Mouse (Mus musculus): ENCODE data around the gene Ccdc92. TPM values are rescaled to one million over a fixed set of nuclear protein-coding genes. Genes with fewer than 3 reads are reported as not detected.

Gene Ccdc92
- 63.1 and 65.4 TPM in 2 replicates for polyA plus RNA-seq (2015; fragmentation: Nextera tagmentation; extraction: Ambion mirVana)

DNA sequence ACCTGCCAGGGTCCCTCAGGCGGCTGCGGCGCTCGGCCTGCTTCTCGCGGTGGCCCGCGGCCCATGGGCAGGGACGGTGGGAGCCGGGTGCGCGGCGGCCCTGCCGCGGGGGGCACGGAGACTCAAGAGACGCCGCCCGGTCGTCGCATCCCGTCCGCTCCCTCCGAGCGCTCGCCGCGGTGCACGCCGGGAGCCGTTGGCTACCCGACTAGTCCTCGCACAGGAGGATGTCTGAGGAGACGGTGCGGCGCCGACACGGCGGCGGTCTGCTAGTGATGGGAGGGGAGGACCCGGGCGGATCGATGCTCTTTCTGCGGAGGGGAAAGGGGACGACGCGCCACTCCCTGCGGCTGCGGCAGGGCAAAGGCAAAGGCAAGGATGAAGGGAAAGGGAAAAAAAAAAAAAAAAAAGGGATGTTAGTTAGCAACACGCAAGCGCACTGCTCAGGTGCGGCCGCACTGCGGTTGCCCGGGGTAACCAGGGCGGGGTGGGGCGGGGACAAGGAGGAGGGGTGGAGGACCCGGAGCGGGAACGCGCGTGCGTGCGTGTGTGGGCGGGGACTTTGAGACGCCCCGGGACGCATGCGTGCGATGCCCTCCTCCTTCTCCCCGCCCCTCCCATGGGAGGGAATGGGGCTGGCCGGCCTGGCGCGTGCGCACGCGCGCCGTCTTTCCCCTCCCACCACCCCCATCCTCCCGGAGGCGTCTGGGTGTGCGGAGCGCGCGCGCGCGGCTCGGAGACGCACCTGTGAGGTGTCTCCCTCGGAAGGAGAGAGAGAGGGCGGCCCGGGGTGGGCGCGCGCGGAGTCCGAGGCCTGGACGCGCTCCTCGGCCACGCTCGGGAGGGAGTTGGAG is at the start of gene Ccdc92, which contains the start of gene Zfp664:
TSS of gene Ccdc92 (minus strand) at position 412 of the 854 bp plus-strand sequence.
TSS of gene Zfp664 (plus strand) at position 679 of the 854 bp plus-strand sequence.

Other genes starting within 250 kb of the Ccdc92 start
- 29.5 and 29.9 TPM in 2 replicates for gene Atp6v0a2, start 233.8 kb downstream of the Ccdc92 start, polyA plus RNA-seq (2015; fragmentation: Nextera tagmentation; extraction: Ambion mirVana)
- gene Dnah10, start 137.3 kb downstream of the Ccdc92 start, polyA plus RNA-seq (2015; fragmentation: Nextera tagmentation; extraction: Ambion mirVana) = 0.12 and 0.27 TPM in 2 replicates
- 66.1 and 67.9 TPM in 2 replicates for gene Zfp664, start 267 bp upstream of the Ccdc92 start, polyA plus RNA-seq (2015; fragmentation: Nextera tagmentation; extraction: Ambion mirVana)
- gene Rflna, start 140.8 kb upstream of the Ccdc92 start, polyA plus RNA-seq (2015; fragmentation: Nextera tagmentation; extraction: Ambion mirVana) = 10.4 and 11.0 TPM in 2 replicates

Data from neural tube, postnatal 0 days (tissue).